Mouse (Mus musculus) layer of hippocampus, postnatal 10 days (tissue): ENCODE measurements at regions not wholly inside any gene's neighbourhood (a gene's known extent, or its start where the extent isn't known, plus 50 kb on each side); places are given as distances from the start of the nearest gene placed in this dataset.

Experiments
- microRNA-seq, 2 experiments: library from miRNA; unstranded; fragments of <30 nt; microRNA quantifications; one replicate each; pipeline ENCODE4 v1.2.0; 2021

Small RNA genes in the stretch of these regions (microRNA-seq; reads per million reads assigned to microRNA genes)
- gene Mir6341, result 0 reads per million in 2 experiments
